Mouse (Mus musculus) stomach, postnatal 0 days (tissue): ENCODE data around the gene Apba3. TPM values are rescaled to one million over a fixed set of nuclear protein-coding genes. Genes with fewer than 3 reads are reported as not detected.
A peak's percentile ranks its signal among the peaks of the same experiment; 100 is the strongest.

Experiments
- ATAC-seq: fragments of 200-750 bp; cut with Nextera tagmentation; 2 replicates; pipeline ENCODE4 v1.8.0; 2017; ENCODE audit not compliant: low FRiP score, low TSS enrichment
- DNase-seq: peaks from one replicate; pipeline ENCODE4 v3.0.0-alpha.2; 2016; ENCODE audit warnings: low spot score
- H3K27ac ChIP-seq: fragments of 300-500 bp; sonication (generic); replicated peaks from 2 replicates; pipeline ENCODE4 v1.5.1; 2014; ENCODE audit warnings: mild to moderate bottlenecking, control low read depth
- H3K27me3 ChIP-seq: fragments of 300-500 bp; sonication (generic); 2 replicates; pipeline ENCODE4 v1.6.1; 2014; ENCODE audit warnings: low read length; ENCODE audit not compliant: control insufficient read depth, insufficient read depth
- H3K36me3 ChIP-seq: fragments of 300-500 bp; sonication (generic); 2 replicates; pipeline ENCODE4 v1.6.1; 2014; ENCODE audit warnings: low read length, mixed read lengths; ENCODE audit not compliant: control insufficient read depth, insufficient read depth
- H3K4me1 ChIP-seq: fragments of 300-500 bp; sonication (generic); replicated peaks from 2 replicates; pipeline ENCODE4 v1.6.1; 2014; ENCODE audit warnings: antibody characterized with exemption; ENCODE audit not compliant: control insufficient read depth, insufficient read depth
- H3K4me2 ChIP-seq: fragments of 300-500 bp; sonication (generic); replicated peaks from 2 replicates; pipeline ENCODE4 v1.6.1; 2014; ENCODE audit warnings: low read depth, mild to moderate bottlenecking, control low read depth, moderate library complexity
- H3K4me3 ChIP-seq: fragments of 300-500 bp; sonication (generic); 2 replicates; pipeline ENCODE4 v1.5.1; 2014; ENCODE audit warnings: low read depth, low read length, control low read depth
- H3K9ac ChIP-seq: fragments of 300-500 bp; sonication (generic); 2 replicates; pipeline ENCODE4 v1.6.1; 2014; ENCODE audit warnings: mild to moderate bottlenecking, low read length, control low read depth, mixed read lengths
- H3K9me3 ChIP-seq: fragments of 300-500 bp; sonication (generic); 2 replicates; pipeline ENCODE4 v1.6.1; 2016; ENCODE audit warnings: low read length; ENCODE audit not compliant: control insufficient read depth
- CTCF ChIP-seq: IDR thresholded peaks from 2 replicates; pipeline ENCODE4 v1.5.1; 2016; ENCODE audit warnings: antibody characterized with exemption, low read depth, mild to moderate bottlenecking, moderate library complexity
- EP300 ChIP-seq: optimal IDR thresholded peaks from 2 replicates; pipeline ENCODE3; 2016; ENCODE audit warnings: antibody characterized with exemption
- WGBS: fragments of 180-500 bp; shearing (Covaris S2); extraction: QIAGEN DNeasy Blood & Tissue Kit; methylation state at CpG from one replicate; pipeline ENCODE4 v1.1.7; 2014; 5-methylcytosine and 5-hydroxymethylcytosine counted together
- polyA plus RNA-seq: library from polyadenylated mRNA; unstranded; fragments of >200 nt; fragmentation: Nextera tagmentation; extraction: Ambion mirVana; gene quantifications from 2 replicates; pipeline ENCODE4 v1.2.1, GENCODE M21; 2015

Apba3 gene
- polyA plus RNA-seq, 1 experiment from 2014 or later: 30.5 TPM

DNA sequence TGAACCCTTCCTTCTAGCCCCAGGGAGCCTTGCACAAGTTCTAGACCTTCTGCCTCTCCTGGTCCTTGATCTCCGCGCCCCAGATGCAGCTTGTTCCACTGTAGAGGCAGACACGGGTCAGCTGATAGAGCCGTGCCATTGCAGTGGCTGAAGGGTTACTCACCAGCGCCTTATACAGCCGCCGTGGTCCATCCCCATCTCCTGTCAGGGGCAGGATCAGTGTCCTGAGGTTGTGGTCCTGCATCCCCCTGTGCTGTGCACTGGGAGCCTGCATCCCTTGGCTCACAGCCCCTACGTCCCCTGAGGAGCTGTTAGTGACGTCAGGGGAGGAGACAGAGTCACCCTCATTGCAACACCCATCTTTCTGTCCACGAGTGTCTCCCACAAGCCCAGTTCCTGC lies 36.5 kb downstream of the Apba3 start:
- Histone ChIP-seq H3K4me2 (peak overlapping the region; percentile 20; the same call in 1 of the 2 replicates), H3K4me3 (no peak overlapping the region), H3K9ac (peak overlapping the region; percentile 38; the same call in 1 of the 2 replicates), H3K27ac (peak overlapping the region; percentile 67), H3K9me3 (no peaks in the 10 kb centered on the region), H3K27me3 (no peaks in the 10 kb centered on the region), H3K36me3 (peaks cover 17% of the 10 kb centered on the region), H3K4me1 (peaks cover 6% of the 10 kb centered on the region; the same call in 1 of the 2 replicates)
- 60% methylated on average over 10 of the region's 10 CpGs for WGBS
- DNase-seq (no peak), ATAC-seq (no peak)
- no peak for TF ChIP-seq CTCF
- TF ChIP-seq EP300: no peak

DNA sequence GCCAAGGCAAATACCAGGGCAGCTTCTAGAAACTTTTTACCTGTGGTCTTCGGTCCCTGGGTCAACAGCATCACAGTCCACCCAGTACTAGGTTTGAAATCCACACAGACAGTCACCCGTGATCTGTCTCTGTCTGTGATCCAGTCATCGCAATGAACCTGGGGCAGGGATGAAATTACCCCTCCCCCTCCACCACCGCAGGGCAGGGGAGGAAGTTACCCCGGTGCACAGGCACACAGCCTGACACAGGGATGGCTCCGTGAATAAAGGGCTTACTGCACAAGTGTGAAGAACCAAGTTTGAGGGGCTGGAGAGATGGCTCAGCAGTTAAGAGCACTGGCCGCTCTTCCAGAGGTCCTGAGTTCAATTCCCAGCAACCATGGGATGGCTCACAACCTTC lies 37.0 kb downstream of the Apba3 start:
- peaks cover 6% of the 10 kb centered on the region; the same call in 1 of the 2 replicates for H3K4me1 ChIP-seq
- TF ChIP-seq CTCF: no peak
- TF ChIP-seq EP300: no peak
- H3K27ac ChIP-seq: no peak overlapping the region
- 0 out of 2 replicates have a peak overlapping the region, but pooled peaks have one; percentile 38 for H3K9ac ChIP-seq
- no peak for ATAC-seq
- no peak for DNase-seq
- no peak overlapping the region for H3K4me2 ChIP-seq
- no peak overlapping the region for H3K4me3 ChIP-seq
- WGBS: 67% methylated on average over 7 of the region's 7 CpGs
- no peaks in the 10 kb centered on the region for H3K27me3 ChIP-seq
- H3K9me3 ChIP-seq: no peaks in the 10 kb centered on the region
- H3K36me3 ChIP-seq: peaks cover 19% of the 10 kb centered on the region

DNA sequence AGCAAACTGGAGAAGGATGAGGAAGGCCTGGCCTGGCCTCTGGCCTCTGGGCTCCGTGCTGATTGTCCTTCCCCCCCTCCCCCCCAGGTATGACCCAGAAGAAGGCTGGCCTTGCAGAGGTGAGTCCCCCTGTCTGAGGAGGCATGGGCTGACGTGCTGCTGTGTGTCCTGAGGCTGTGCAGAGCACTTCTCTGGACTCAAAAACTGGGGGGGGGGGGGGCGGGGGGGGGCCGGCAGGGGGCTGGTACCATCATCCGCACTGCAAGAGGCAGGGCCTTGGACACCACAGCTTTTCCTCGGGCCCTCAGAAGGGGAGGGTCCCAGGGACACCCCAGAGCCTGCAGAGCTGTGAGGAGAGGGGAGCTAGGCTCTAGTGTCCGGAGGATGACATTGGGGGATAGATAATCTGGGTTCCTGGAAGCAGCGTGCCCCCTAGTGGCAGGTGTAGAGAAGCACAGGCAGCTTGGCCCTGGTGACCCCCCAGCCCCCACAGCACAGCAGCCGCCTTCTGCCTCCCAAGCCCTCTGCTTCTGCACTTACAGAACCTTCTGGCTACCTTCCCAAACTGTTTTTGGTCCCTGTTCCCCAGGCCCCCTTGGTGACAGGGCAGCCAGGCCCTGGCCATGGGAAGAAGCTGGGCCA lies 38.0 kb downstream of the Apba3 start:
- H3K4me2 ChIP-seq: no peak overlapping the region
- TF ChIP-seq EP300 (no peak), CTCF (peak; percentile 84)
- DNase-seq: peak; percentile 68
- 28% methylated on average over 7 of the region's 9 CpGs for WGBS
- no peaks in the 10 kb centered on the region for H3K27me3 ChIP-seq
- 0 out of 2 replicates have a peak, but pooled peaks have one; percentile 8 for ATAC-seq
- no peaks in the 10 kb centered on the region for H3K9me3 ChIP-seq
- H3K4me1 ChIP-seq: peaks cover 6% of the 10 kb centered on the region; the same call in 1 of the 2 replicates
- H3K9ac ChIP-seq: no peak overlapping the region
- peaks cover 25% of the 10 kb centered on the region for H3K36me3 ChIP-seq
- no peak overlapping the region for H3K4me3 ChIP-seq
- H3K27ac ChIP-seq: no peak overlapping the region

DNA sequence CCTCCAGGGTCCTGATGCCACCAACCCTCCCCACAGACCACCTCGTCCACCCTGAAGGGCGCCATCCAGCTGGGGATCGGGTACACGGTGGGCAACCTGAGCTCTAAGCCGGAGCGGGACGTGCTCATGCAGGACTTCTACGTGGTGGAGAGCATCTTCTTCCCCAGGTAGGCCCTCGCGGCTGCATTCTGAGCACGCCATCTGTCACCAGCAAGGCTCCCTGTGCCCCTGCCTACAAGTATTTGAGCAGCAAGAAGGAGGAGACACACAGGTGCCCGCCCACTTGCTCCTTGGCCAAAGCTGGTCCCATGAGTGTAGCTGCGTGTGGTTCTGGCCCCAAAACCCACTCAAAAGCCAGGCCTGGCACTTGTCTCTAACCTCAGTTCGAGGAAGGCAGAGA lies 38.9 kb downstream of the Apba3 start:
- Histone ChIP-seq H3K9ac (no peak overlapping the region), H3K4me3 (no peak overlapping the region), H3K36me3 (peaks cover 25% of the 10 kb centered on the region), H3K4me2 (no peak overlapping the region), H3K9me3 (no peaks in the 10 kb centered on the region), H3K27ac (no peak overlapping the region), H3K27me3 (no peaks in the 10 kb centered on the region), H3K4me1 (peaks cover 6% of the 10 kb centered on the region; the same call in 1 of the 2 replicates)
- no peak for ATAC-seq
- 91% methylated on average over 14 of the region's 14 CpGs for WGBS
- no peak for TF ChIP-seq CTCF
- DNase-seq: no peak

DNA sequence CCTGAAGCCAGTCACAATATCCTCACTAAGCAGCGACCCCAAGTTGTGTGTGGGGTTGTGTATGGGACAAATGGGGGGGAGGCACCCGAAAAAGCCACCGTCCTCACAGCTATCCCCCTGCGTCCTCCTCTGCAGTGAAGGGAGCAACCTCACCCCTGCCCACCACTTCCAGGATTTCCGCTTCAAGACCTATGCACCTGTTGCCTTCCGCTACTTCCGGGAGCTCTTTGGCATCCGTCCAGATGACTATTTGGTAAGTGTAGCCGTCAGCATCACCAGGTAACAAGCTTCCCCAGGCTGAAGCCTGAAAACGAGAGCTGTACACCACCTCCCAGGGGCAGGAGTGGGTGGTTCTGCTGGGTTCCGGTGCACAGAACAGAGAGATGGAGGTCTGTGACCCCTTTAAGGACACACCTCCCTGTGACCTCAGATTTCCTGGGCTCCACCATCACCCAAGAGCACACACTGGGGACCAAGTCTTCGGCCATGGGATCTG lies 39.5 kb downstream of the Apba3 start:
- Histone ChIP-seq H3K4me2 (no peak overlapping the region), H3K36me3 (peaks cover 27% of the 10 kb centered on the region), H3K4me1 (peaks cover 6% of the 10 kb centered on the region; the same call in 1 of the 2 replicates), H3K4me3 (no peak overlapping the region), H3K9ac (no peak overlapping the region), H3K27me3 (no peaks in the 10 kb centered on the region), H3K9me3 (no peaks in the 10 kb centered on the region), H3K27ac (no peak overlapping the region)
- ATAC-seq (no peak), DNase-seq (no peak)
- TF ChIP-seq CTCF: no peak
- TF ChIP-seq EP300: no peak
- 86% methylated on average over 12 of the region's 12 CpGs for WGBS
